In genomic region chr4:5459028-5459695, GRCm38 (mm10) we compare ENCODE assay signal across 27 mouse cellular contexts.
"Had no signal": no experiment of that assay in that cellular context is flagged by ENCODE, and none has a peak within 500 bp of the region (broad histone marks: within the 10 kb centered on the region; RNA-seq: fewer than 3 reads in every experiment).

No protein-coding gene starts in this region.

- H3K4me2 ChIP-seq: embryonic facial prominence, embryonic 12.5 days; embryonic facial prominence, embryonic 13.5 days; embryonic facial prominence, embryonic 15.5 days; forebrain, embryonic 12.5 days; forebrain, embryonic 13.5 days; forebrain, embryonic 15.5 days had no signal

- DNase-seq: cerebellum, adult 8-10 months; cerebellum, adult 9-10 months; cerebellum, adult 9-11 months; cerebellum, postnatal 10 days; cerebellum, postnatal 14 days; cerebellum, postnatal 25 days; cerebellum, postnatal 36 days; forebrain, postnatal 0 days; gastrocnemius, adult 2 months; gastrocnemius, postnatal 10 days; gastrocnemius, postnatal 14 days; gastrocnemius, postnatal 25 days; gastrocnemius, postnatal 36 days; heart, adult 11 months; heart, adult 18-20 months; heart, adult 2 months had no signal

- H3K27me3 ChIP-seq: embryonic facial prominence, embryonic 12.5 days; embryonic facial prominence, embryonic 13.5 days; embryonic facial prominence, embryonic 15.5 days; forebrain, embryonic 12.5 days; forebrain, embryonic 13.5 days; forebrain, embryonic 15.5 days had no signal

- H3K4me3 ChIP-seq: embryonic facial prominence, embryonic 10.5 days; embryonic facial prominence, embryonic 12.5 days; embryonic facial prominence, embryonic 13.5 days; embryonic facial prominence, embryonic 15.5 days; erythroblast, embryonic 14.5 days; forebrain, embryonic 10.5 days; forebrain, embryonic 12.5 days; forebrain, embryonic 13.5 days; forebrain, embryonic 15.5 days; gastrocnemius, adult 2 months; heart, adult 2 months had no signal

- ATAC-seq: forebrain, embryonic 13.5 days; forebrain, embryonic 14.5 days; forebrain, embryonic 15.5 days; forebrain, embryonic 16.5 days; forebrain, postnatal 0 days had no signal

- H3K27ac ChIP-seq: embryonic facial prominence, embryonic 10.5 days; embryonic facial prominence, embryonic 12.5 days; embryonic facial prominence, embryonic 13.5 days; embryonic facial prominence, embryonic 15.5 days; forebrain, embryonic 10.5 days; forebrain, embryonic 12.5 days; forebrain, embryonic 13.5 days; forebrain, embryonic 15.5 days; gastrocnemius, adult 2 months; heart, adult 2 months had no signal

- H3K4me1 ChIP-seq: embryonic facial prominence, embryonic 10.5 days; embryonic facial prominence, embryonic 12.5 days; embryonic facial prominence, embryonic 13.5 days; embryonic facial prominence, embryonic 15.5 days; forebrain, embryonic 10.5 days; forebrain, embryonic 12.5 days; forebrain, embryonic 13.5 days; forebrain, embryonic 15.5 days had no signal

- H3K9ac ChIP-seq: embryonic facial prominence, embryonic 12.5 days; embryonic facial prominence, embryonic 13.5 days; embryonic facial prominence, embryonic 15.5 days; forebrain, embryonic 12.5 days; forebrain, embryonic 13.5 days; forebrain, embryonic 15.5 days; forebrain, postnatal 0 days had no signal

- H3K9me3 ChIP-seq: embryonic facial prominence, embryonic 10.5 days; embryonic facial prominence, embryonic 12.5 days; embryonic facial prominence, embryonic 13.5 days; embryonic facial prominence, embryonic 15.5 days; forebrain, embryonic 12.5 days; forebrain, embryonic 13.5 days; forebrain, embryonic 15.5 days had no signal

- H3K36me3 ChIP-seq: embryonic facial prominence, embryonic 10.5 days; embryonic facial prominence, embryonic 12.5 days; embryonic facial prominence, embryonic 13.5 days; embryonic facial prominence, embryonic 15.5 days; forebrain, embryonic 10.5 days; forebrain, embryonic 12.5 days; forebrain, embryonic 15.5 days had no signal
